Mouse (Mus musculus): ENCODE data around the gene Icam5. TPM values are rescaled to one million over a fixed set of nuclear protein-coding genes. Genes with fewer than 3 reads are reported as not detected.

Gene Icam5
- total and polyA plus RNA-seq, 3 experiments: 0.33 to 0.38 TPM; not detected in 1

DNA sequence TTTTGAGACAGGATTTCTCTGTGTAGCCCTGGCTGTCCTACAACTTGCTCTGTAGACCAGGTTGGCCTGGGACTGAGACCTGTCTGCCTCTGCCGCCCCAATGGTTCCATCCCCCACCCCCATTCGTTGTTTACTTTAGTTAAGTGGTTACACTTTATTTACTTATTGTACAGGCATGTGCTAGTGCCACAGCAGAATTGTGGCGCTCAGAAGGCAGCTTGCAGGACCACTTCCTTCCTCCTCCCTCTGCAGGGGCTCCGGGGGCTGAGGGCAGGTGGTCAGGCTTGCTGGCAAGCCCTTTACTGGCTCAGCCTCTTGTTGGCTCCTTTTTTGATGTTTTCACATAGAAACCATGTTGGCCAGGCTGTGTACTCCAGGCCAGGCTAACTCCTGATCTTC lies 14.7 kb upstream of the Icam5 start:
- ATAC-seq (ENCODE audit: extremely low read depth, insufficient number of reproducible peaks, low FRiP score, poor library complexity, severe bottlenecking) (no peak), DNase-seq (ENCODE audit: low spot score) (no peak)
- Histone ChIP-seq H3K36me3 (replicated peaks) (peaks cover 44% of the 10 kb centered on the region), H3K4me1 (ENCODE audit: insufficient read depth, low read depth, low read length) (peaks cover 54% of the 10 kb centered on the region), H3K9me3 (replicated peaks) (no peaks in the 10 kb centered on the region), H3K27me3 (ENCODE audit: insufficient read depth, low read length) (peaks cover 7% of the 10 kb centered on the region; the same call in 1 of the 2 replicates), H3K4me3 (ENCODE audit: low read depth, low read length) (no peak overlapping the region)
- TF ChIP-seq GATA2 (IDR thresholded peaks at IDR 0.05; ENCODE audit: borderline replicate concordance, low read depth, low read length) (no peak), TAL1 (conservative IDR thresholded peaks at IDR 0.05; ENCODE audit: low read depth, low read length) (no peak), CTCF (IDR thresholded peaks at IDR 0.05; ENCODE audit: low read depth, low read length) (no peak), GATA1 (IDR thresholded peaks at IDR 0.05; ENCODE audit: borderline replicate concordance, low read length) (no peak), POLR2AphosphoS5 (IDR thresholded peaks at IDR 0.05; ENCODE audit: insufficient replicate concordance, low read depth, low read length) (no peak)

GRCm38 (mm10) chr9:21018600-21018999 lies 13.3 kb upstream of the Icam5 start:
- H3K27me3 ChIP-seq (ENCODE audit: insufficient read depth, low read length): peaks cover 7% of the 10 kb centered on the region; the same call in 1 of the 2 replicates
- ATAC-seq (ENCODE audit: extremely low read depth, insufficient number of reproducible peaks, low FRiP score, poor library complexity, severe bottlenecking) (no peak), DNase-seq (ENCODE audit: low spot score) (no peak)
- no peaks in the 10 kb centered on the region for H3K9me3 ChIP-seq (replicated peaks)
- no peak overlapping the region for H3K4me3 ChIP-seq (ENCODE audit: low read depth, low read length)
- TF ChIP-seq CTCF (IDR thresholded peaks at IDR 0.05; ENCODE audit: low read depth, low read length): no peak
- no peak for TF ChIP-seq POLR2AphosphoS5 (IDR thresholded peaks at IDR 0.05; ENCODE audit: insufficient replicate concordance, low read depth, low read length)
- no peak for TF ChIP-seq GATA1 (IDR thresholded peaks at IDR 0.05; ENCODE audit: borderline replicate concordance, low read length)
- no peak for TF ChIP-seq TAL1 (conservative IDR thresholded peaks at IDR 0.05; ENCODE audit: low read depth, low read length)
- no peak for TF ChIP-seq GATA2 (IDR thresholded peaks at IDR 0.05; ENCODE audit: borderline replicate concordance, low read depth, low read length)
- H3K36me3 ChIP-seq (replicated peaks): peaks cover 52% of the 10 kb centered on the region
- peaks cover 49% of the 10 kb centered on the region for H3K4me1 ChIP-seq (ENCODE audit: insufficient read depth, low read depth, low read length)

DNA sequence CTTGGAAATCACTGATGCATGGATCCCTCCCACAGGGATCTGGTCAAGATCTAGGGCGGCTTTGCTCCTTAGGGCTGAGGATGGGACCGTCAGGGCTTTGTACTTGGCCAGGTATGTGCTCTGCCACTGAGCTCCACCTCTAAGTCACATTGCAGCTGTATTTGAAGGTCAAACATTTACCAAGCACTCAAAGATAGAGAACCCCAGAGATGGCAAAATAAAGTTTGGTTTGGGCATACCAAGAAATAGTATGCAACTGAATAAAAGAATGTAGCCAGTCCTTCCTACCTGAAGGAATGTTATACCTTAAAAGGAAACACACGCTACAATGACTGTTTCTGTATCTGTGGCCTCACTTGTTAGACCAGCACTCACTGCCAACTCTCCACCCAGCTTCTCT lies 10.5 kb upstream of the Icam5 start:
- Histone ChIP-seq H3K4me3 (ENCODE audit: low read depth, low read length) (no peak overlapping the region), H3K36me3 (replicated peaks) (peaks cover 67% of the 10 kb centered on the region), H3K4me1 (ENCODE audit: insufficient read depth, low read depth, low read length) (peaks cover 26% of the 10 kb centered on the region), H3K9me3 (replicated peaks) (no peaks in the 10 kb centered on the region), H3K27me3 (ENCODE audit: insufficient read depth, low read length) (peaks cover 7% of the 10 kb centered on the region; the same call in 1 of the 2 replicates)
- ATAC-seq (ENCODE audit: extremely low read depth, insufficient number of reproducible peaks, low FRiP score, poor library complexity, severe bottlenecking): no peak
- TF ChIP-seq TAL1 (conservative IDR thresholded peaks at IDR 0.05; ENCODE audit: low read depth, low read length): no peak
- no peak for TF ChIP-seq GATA2 (IDR thresholded peaks at IDR 0.05; ENCODE audit: borderline replicate concordance, low read depth, low read length)
- TF ChIP-seq CTCF (IDR thresholded peaks at IDR 0.05; ENCODE audit: low read depth, low read length): no peak
- TF ChIP-seq POLR2AphosphoS5 (IDR thresholded peaks at IDR 0.05; ENCODE audit: insufficient replicate concordance, low read depth, low read length): no peak
- TF ChIP-seq GATA1 (IDR thresholded peaks at IDR 0.05; ENCODE audit: borderline replicate concordance, low read length): no peak
- DNase-seq (ENCODE audit: low spot score): no peak

GRCm38 (mm10) chr9:21022288-21022687 lies 9.6 kb upstream of the Icam5 start:
- TF ChIP-seq GATA1 (IDR thresholded peaks at IDR 0.05; ENCODE audit: borderline replicate concordance, low read length) (no peak), CTCF (IDR thresholded peaks at IDR 0.05; ENCODE audit: low read depth, low read length) (no peak), POLR2AphosphoS5 (IDR thresholded peaks at IDR 0.05; ENCODE audit: insufficient replicate concordance, low read depth, low read length) (no peak)
- DNase-seq (ENCODE audit: low spot score) (no peak), ATAC-seq (ENCODE audit: extremely low read depth, insufficient number of reproducible peaks, low FRiP score, poor library complexity, severe bottlenecking) (no peak)
- Histone ChIP-seq H3K9me3 (replicated peaks) (no peaks in the 10 kb centered on the region), H3K27me3 (ENCODE audit: insufficient read depth, low read length) (peaks cover under 1% of the 10 kb centered on the region; the same call in 1 of the 2 replicates), H3K4me1 (ENCODE audit: insufficient read depth, low read depth, low read length) (peaks cover 24% of the 10 kb centered on the region), H3K36me3 (replicated peaks) (peaks cover 74% of the 10 kb centered on the region), H3K4me3 (ENCODE audit: low read depth, low read length) (no peak overlapping the region)

DNA sequence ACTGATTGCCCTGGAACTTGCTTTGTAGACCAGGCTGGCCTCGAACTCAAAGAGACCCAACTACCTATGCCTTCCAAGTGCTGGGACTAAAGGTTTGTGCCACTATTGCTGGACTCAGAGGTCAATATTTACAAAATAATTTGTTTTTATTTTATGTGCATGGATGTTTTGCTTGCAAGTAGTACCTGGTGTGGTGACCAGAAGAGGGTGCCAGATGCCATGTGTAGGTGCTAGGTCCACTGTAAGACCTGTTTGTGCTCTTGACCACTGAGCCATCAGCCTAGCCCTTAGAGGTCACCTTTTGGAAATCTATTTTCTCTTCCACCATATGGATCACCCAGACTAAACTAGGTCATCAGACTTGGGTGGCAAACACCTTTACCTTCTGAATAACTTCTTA lies 9.1 kb upstream of the Icam5 start:
- H3K4me1 ChIP-seq (ENCODE audit: insufficient read depth, low read depth, low read length): peaks cover 24% of the 10 kb centered on the region
- no peak for TF ChIP-seq CTCF (IDR thresholded peaks at IDR 0.05; ENCODE audit: low read depth, low read length)
- no peak for TF ChIP-seq GATA1 (IDR thresholded peaks at IDR 0.05; ENCODE audit: borderline replicate concordance, low read length)
- TF ChIP-seq TAL1 (conservative IDR thresholded peaks at IDR 0.05; ENCODE audit: low read depth, low read length): no peak
- TF ChIP-seq POLR2AphosphoS5 (IDR thresholded peaks at IDR 0.05; ENCODE audit: insufficient replicate concordance, low read depth, low read length): no peak
- TF ChIP-seq GATA2 (IDR thresholded peaks at IDR 0.05; ENCODE audit: borderline replicate concordance, low read depth, low read length): no peak
- no peak for DNase-seq (ENCODE audit: low spot score)
- no peak overlapping the region for H3K4me3 ChIP-seq (ENCODE audit: low read depth, low read length)
- no peaks in the 10 kb centered on the region for H3K9me3 ChIP-seq (replicated peaks)
- no peaks in the 10 kb centered on the region for H3K27me3 ChIP-seq (ENCODE audit: insufficient read depth, low read length)
- peaks cover 74% of the 10 kb centered on the region for H3K36me3 ChIP-seq (replicated peaks)
- ATAC-seq (ENCODE audit: extremely low read depth, insufficient number of reproducible peaks, low FRiP score, poor library complexity, severe bottlenecking): no peak

DNA sequence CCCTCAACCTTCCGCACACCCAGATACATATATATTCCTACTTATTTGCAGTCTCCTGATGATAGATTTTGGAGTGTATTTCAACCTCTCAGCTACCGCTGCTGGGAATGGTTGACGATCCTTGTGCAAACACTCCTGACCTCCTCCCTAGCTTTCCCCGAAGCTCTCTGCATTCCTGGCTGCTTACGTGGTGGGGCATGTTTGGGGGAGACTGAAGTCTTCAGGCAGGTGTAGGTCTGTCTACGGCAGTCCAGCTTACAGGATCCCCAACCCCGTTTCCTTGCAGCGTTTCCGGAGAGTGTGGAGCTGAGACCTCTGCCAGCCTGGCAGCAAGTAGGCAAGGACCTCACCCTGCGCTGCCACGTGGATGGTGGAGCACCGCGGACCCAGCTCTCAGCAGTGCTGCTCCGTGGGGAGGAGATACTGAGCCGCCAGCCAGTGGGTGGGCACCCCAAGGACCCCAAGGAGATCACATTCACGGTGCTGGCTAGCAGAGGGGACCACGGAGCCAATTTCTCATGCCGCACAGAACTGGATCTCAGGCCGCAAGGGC lies 6.5 kb upstream of the Icam5 start:
- H3K4me1 ChIP-seq (ENCODE audit: insufficient read depth, low read depth, low read length): peaks cover 40% of the 10 kb centered on the region
- no peaks in the 10 kb centered on the region for H3K9me3 ChIP-seq (replicated peaks)
- DNase-seq (ENCODE audit: low spot score): no peak
- H3K36me3 ChIP-seq (replicated peaks): peaks cover 65% of the 10 kb centered on the region
- no peaks in the 10 kb centered on the region for H3K27me3 ChIP-seq (ENCODE audit: insufficient read depth, low read length)
- H3K4me3 ChIP-seq (ENCODE audit: low read depth, low read length): no peak overlapping the region
- no peak for ATAC-seq (ENCODE audit: extremely low read depth, insufficient number of reproducible peaks, low FRiP score, poor library complexity, severe bottlenecking)
- TF ChIP-seq TAL1 (conservative IDR thresholded peaks at IDR 0.05; ENCODE audit: low read depth, low read length): no peak
- TF ChIP-seq GATA2 (IDR thresholded peaks at IDR 0.05; ENCODE audit: borderline replicate concordance, low read depth, low read length): no peak
- TF ChIP-seq CTCF (IDR thresholded peaks at IDR 0.05; ENCODE audit: low read depth, low read length): no peak
- no peak for TF ChIP-seq GATA1 (IDR thresholded peaks at IDR 0.05; ENCODE audit: borderline replicate concordance, low read length)
- TF ChIP-seq POLR2AphosphoS5 (IDR thresholded peaks at IDR 0.05; ENCODE audit: insufficient replicate concordance, low read depth, low read length): no peak

Data from G1E (cell line).